Comparison of ENCODE assay signal across 10 mouse cellular contexts in genomic region chr17:25288842-25289241, GRCm38 (mm10). TPM values are rescaled to one million over a fixed set of nuclear protein-coding genes. Genes with fewer than 3 reads are reported as not detected.
DNase-seq lines count a peak whose midpoint lies in the region; ATAC-seq and TF ChIP-seq lines count a peak whose summit lies in the region.
"Had no signal": no experiment of that assay in that cellular context is flagged by ENCODE, and none has a peak within 500 bp of the region (broad histone marks: within the 10 kb centered on the region; RNA-seq: fewer than 3 reads in every experiment).

No protein-coding gene starts in this region.

- peak; percentile 45 to 80 for DNase-seq in adrenal gland, adult (ENCODE audit: inconsistent age in 2 of 2, low spot score in 1 of 2)
- no peak for DNase-seq in adrenal gland, postnatal 4 days (ENCODE audit: low spot score in 2 of 2)
- peak; percentile 66 for DNase-seq in kidney, postnatal 0 days (ENCODE audit: low spot score)
- DNase-seq in Muller cell, postnatal 12 days (ENCODE audit: inconsistent ontology term), result peak; percentile 30
- DNase-seq in liver, postnatal 0 days, result peak; percentile 53
- peak; percentile 65 for DNase-seq in splenic B cell, adult 2 months (ENCODE audit: low read depth, low spot score)

- H3K4me2 ChIP-seq in kidney, postnatal 0 days (ENCODE audit: low read length), result no peak overlapping the region
- H3K4me2 ChIP-seq in kidney, embryonic 14.5 days (replicated peaks; ENCODE audit: low read depth, low read length), result no peak overlapping the region
- no peak overlapping the region for H3K4me2 ChIP-seq in liver, postnatal 0 days (ENCODE audit: low read depth, low read length)

- WGBS in kidney, postnatal 0 days, result 17% methylated on average over 4 of the region's 4 CpGs
- 18% methylated on average over 4 of the region's 4 CpGs for WGBS in kidney, embryonic 14.5 days
- 19% methylated on average over 4 of the region's 4 CpGs for WGBS in liver, postnatal 0 days (ENCODE audit: insufficient replicate concordance)

- no peak for TF ChIP-seq POLR2A in embryonic fibroblast, embryonic 13.5 days (IDR thresholded peaks at IDR 0.05; ENCODE audit: low read depth, low read length)

- no peak for ATAC-seq in kidney, postnatal 0 days (replicated peaks; ENCODE audit: low FRiP score, low read depth)
- no peak for ATAC-seq in kidney, embryonic 14.5 days (ENCODE audit: low FRiP score, low TSS enrichment)
- ATAC-seq in liver, postnatal 0 days, result no peak

- H3K9ac ChIP-seq in kidney, postnatal 0 days (ENCODE audit: low read depth, low read length), result no peak overlapping the region
- no peak overlapping the region for H3K9ac ChIP-seq in kidney, embryonic 14.5 days (ENCODE audit: low read depth, low read length)
- H3K9ac ChIP-seq in liver, postnatal 0 days (replicated peaks), result no peak overlapping the region

- no peaks in the 10 kb centered on the region for H3K36me3 ChIP-seq in kidney, postnatal 0 days (ENCODE audit: insufficient read depth, low read length)
- no peaks in the 10 kb centered on the region for H3K36me3 ChIP-seq in kidney, embryonic 14.5 days (ENCODE audit: control insufficient read depth, insufficient read depth, low read length)
- no peaks in the 10 kb centered on the region for H3K36me3 ChIP-seq in liver, postnatal 0 days (replicated peaks; ENCODE audit: insufficient read depth, low read length)
- no peaks in the 10 kb centered on the region for H3K36me3 ChIP-seq in splenic B cell, adult 2 months (ENCODE audit: control insufficient read depth, insufficient read depth, low read length, poor library complexity, severe bottlenecking)

- no peak overlapping the region for H3K27ac ChIP-seq in kidney, postnatal 0 days
- no peak overlapping the region for H3K27ac ChIP-seq in kidney, embryonic 14.5 days (ENCODE audit: low read depth, low read length)
- no peak overlapping the region for H3K27ac ChIP-seq in embryonic fibroblast, embryonic 13.5 days (ENCODE audit: insufficient read depth, low read length)
- H3K27ac ChIP-seq in liver, postnatal 0 days (ENCODE audit: low read depth), result no peak overlapping the region

- TF ChIP-seq CTCF in kidney, postnatal 0 days (IDR thresholded peaks at IDR 0.05; ENCODE audit: low read depth), result peak; percentile 77
- peak; percentile 93 for TF ChIP-seq CTCF in embryonic fibroblast, embryonic 13.5 days (IDR thresholded peaks at IDR 0.05; ENCODE audit: borderline replicate concordance, insufficient read depth, low read length)
- peak; percentile 74 for TF ChIP-seq CTCF in liver, postnatal 0 days (IDR thresholded peaks at IDR 0.05; ENCODE audit: low read depth)

- no peaks in the 10 kb centered on the region for H3K4me1 ChIP-seq in kidney, postnatal 0 days (replicated peaks; ENCODE audit: insufficient read depth, low read length)
- H3K4me1 ChIP-seq in kidney, embryonic 14.5 days (ENCODE audit: control insufficient read depth, insufficient read depth, low read length), result no peaks in the 10 kb centered on the region
- H3K4me1 ChIP-seq in embryonic fibroblast, embryonic 13.5 days (ENCODE audit: control insufficient read depth, insufficient read depth, low read length), result no peaks in the 10 kb centered on the region
- no peaks in the 10 kb centered on the region for H3K4me1 ChIP-seq in liver, postnatal 0 days (ENCODE audit: insufficient read depth)

- H3K27me3 ChIP-seq in kidney, postnatal 0 days (ENCODE audit: insufficient read depth, low read length), result no peaks in the 10 kb centered on the region
- H3K27me3 ChIP-seq in kidney, embryonic 14.5 days (ENCODE audit: control insufficient read depth, insufficient read depth, low read length), result no peaks in the 10 kb centered on the region
- no peaks in the 10 kb centered on the region for H3K27me3 ChIP-seq in liver, postnatal 0 days (ENCODE audit: insufficient read depth, low read length)
- H3K27me3 ChIP-seq in splenic B cell, adult 2 months (ENCODE audit: control insufficient read depth, insufficient read depth, low read length, poor library complexity, severe bottlenecking), result no peaks in the 10 kb centered on the region; the same call in 1 of the 2 replicates

- no peak for TF ChIP-seq EP300 in liver, postnatal 0 days (IDR thresholded peaks at IDR 0.05; ENCODE audit: low read depth)

- no peaks in the 10 kb centered on the region for H3K9me3 ChIP-seq in kidney, postnatal 0 days (replicated peaks; ENCODE audit: low read length)
- H3K9me3 ChIP-seq in kidney, embryonic 14.5 days (ENCODE audit: control insufficient read depth, low read length), result no peaks in the 10 kb centered on the region
- H3K9me3 ChIP-seq in liver, postnatal 0 days (ENCODE audit: low read length), result no peaks in the 10 kb centered on the region

- H3K4me3 ChIP-seq in kidney, postnatal 0 days (replicated peaks; ENCODE audit: low read depth, low read length), result no peak overlapping the region
- no peak overlapping the region for H3K4me3 ChIP-seq in kidney, embryonic 14.5 days (ENCODE audit: low read length)
- no peak overlapping the region for H3K4me3 ChIP-seq in embryonic fibroblast, embryonic 13.5 days (ENCODE audit: insufficient read depth, low read length)
- H3K4me3 ChIP-seq in liver, postnatal 0 days (ENCODE audit: low read depth, low read length), result no peak overlapping the region

RNA-seq across cellular contexts. Expression of gene Prss34, which starts 9.4 kb away (rescaled TPM):
- 1 to 10 TPM; 2.4 to 4.6 TPM for total RNA-seq in adrenal gland, postnatal 4 days (2021)
- 0.09 and 0.18 TPM in 2 replicates for polyA plus RNA-seq in kidney, postnatal 0 days (2015; fragmentation: Nextera tagmentation; extraction: Ambion mirVana)
- not detected in 2 replicates for polyA plus RNA-seq in kidney, embryonic 14.5 days (2014; fragmentation: Nextera tagmentation; extraction: Ambion mirVana)
- polyA plus RNA-seq in embryonic fibroblast, embryonic 13.5 days (2011; ENCODE audit: insufficient read length, low read depth, missing spikeins), result not detected in 2 replicates
- 11.1 and 15.4 TPM in 2 replicates for polyA plus RNA-seq in liver, postnatal 0 days (2015; fragmentation: Nextera tagmentation; extraction: Ambion mirVana)

RNA-seq across cellular contexts. Expression of gene Ube2i, which starts 14.4 kb away (rescaled TPM):
- 100 to 1,000 TPM; 371 to 391 TPM for total RNA-seq in adrenal gland, postnatal 4 days (2021)
- polyA plus RNA-seq in kidney, postnatal 0 days (2015; fragmentation: Nextera tagmentation; extraction: Ambion mirVana), result 501 and 544 TPM in 2 replicates
- 675 and 744 TPM in 2 replicates for polyA plus RNA-seq in kidney, embryonic 14.5 days (2014; fragmentation: Nextera tagmentation; extraction: Ambion mirVana)
- polyA plus RNA-seq in embryonic fibroblast, embryonic 13.5 days (2011; ENCODE audit: insufficient read length, low read depth, missing spikeins), result 296 and 315 TPM in 2 replicates
- polyA plus RNA-seq in liver, postnatal 0 days (2015; fragmentation: Nextera tagmentation; extraction: Ambion mirVana), result 155 and 164 TPM in 2 replicates

RNA-seq across cellular contexts. Expression of gene Prss28, which starts 19.6 kb away (rescaled TPM):
- total RNA-seq in adrenal gland, postnatal 4 days (2021), result not detected
- polyA plus RNA-seq in kidney, postnatal 0 days (2015; fragmentation: Nextera tagmentation; extraction: Ambion mirVana), result not detected in 2 replicates
- not detected in 2 replicates for polyA plus RNA-seq in kidney, embryonic 14.5 days (2014; fragmentation: Nextera tagmentation; extraction: Ambion mirVana)
- not detected in 2 replicates for polyA plus RNA-seq in embryonic fibroblast, embryonic 13.5 days (2011; ENCODE audit: insufficient read length, low read depth, missing spikeins)
- polyA plus RNA-seq in liver, postnatal 0 days (2015; fragmentation: Nextera tagmentation; extraction: Ambion mirVana), result not detected in 2 replicates
- total RNA-seq: gastrocnemius, postnatal 4 days had no signal
- polyA plus RNA-seq: lung, embryonic 16.5 days had no signal

RNA-seq across cellular contexts. Expression of gene Prss29, which starts 29.6 kb away (rescaled TPM):
- total RNA-seq in adrenal gland, postnatal 4 days (2021), result not detected
- polyA plus RNA-seq in kidney, postnatal 0 days (2015; fragmentation: Nextera tagmentation; extraction: Ambion mirVana), result not detected in 2 replicates
- polyA plus RNA-seq in kidney, embryonic 14.5 days (2014; fragmentation: Nextera tagmentation; extraction: Ambion mirVana), result not detected in 2 replicates
- polyA plus RNA-seq in embryonic fibroblast, embryonic 13.5 days (2011; ENCODE audit: insufficient read length, low read depth, missing spikeins), result not detected in 2 replicates
- not detected in 2 replicates for polyA plus RNA-seq in liver, postnatal 0 days (2015; fragmentation: Nextera tagmentation; extraction: Ambion mirVana)
- total RNA-seq: gastrocnemius, postnatal 4 days had no signal
- polyA plus RNA-seq: lung, embryonic 16.5 days had no signal

RNA-seq across cellular contexts. Expression of gene Baiap3, which starts 32.7 kb away (rescaled TPM):
- total RNA-seq in adrenal gland, postnatal 4 days (2021), result 10 to 100 TPM; 24.4 to 30.7 TPM
- polyA plus RNA-seq in kidney, postnatal 0 days (2015; fragmentation: Nextera tagmentation; extraction: Ambion mirVana), result 1.0 and 1.5 TPM in 2 replicates
- polyA plus RNA-seq in kidney, embryonic 14.5 days (2014; fragmentation: Nextera tagmentation; extraction: Ambion mirVana), result 0.76 and 1.9 TPM in 2 replicates
- polyA plus RNA-seq in embryonic fibroblast, embryonic 13.5 days (2011; ENCODE audit: insufficient read length, low read depth, missing spikeins), result not detected in 2 replicates
- 0.54 and 0.58 TPM in 2 replicates for polyA plus RNA-seq in liver, postnatal 0 days (2015; fragmentation: Nextera tagmentation; extraction: Ambion mirVana)

Comparison
In these comparisons a context has a peak if more than half of its experiments do, and no peak if none do; other contexts are left out.
1. DNase-seq: peak in adrenal gland, adult (2 of 2), kidney, postnatal 0 days (single experiment), Muller cell, postnatal 12 days (single experiment), liver, postnatal 0 days (single experiment) and splenic B cell, adult 2 months (single experiment); none in adrenal gland, postnatal 4 days (0 of 2).
2. RNA of gene Prss34, which starts 9.4 kb away (polyA plus RNA-seq): 11.1 to 15.4 TPM in liver, postnatal 0 days; 0.09 to 0.18 TPM in kidney, postnatal 0 days, not detected in kidney, embryonic 14.5 days and not detected in embryonic fibroblast, embryonic 13.5 days; every median in the first group is over 10 times any median in the second.
3. Peak in every context shown above with its lines, with median percentiles within 50 percentile points of each other: CTCF ChIP-seq.